Mouse (Mus musculus): ENCODE results near the gene Fli1. TPM values are rescaled to one million over a fixed set of nuclear protein-coding genes. Genes with fewer than 3 reads are reported as not detected.

The Fli1 gene
- polyA plus RNA-seq, 1 experiment from 2014 or later, result 8.7 TPM

- Histone ChIP-seq H3K4me2 (no peak overlapping the region), H3K36me3 (no peaks in the 10 kb centered on the region), H3K27me3 (no peaks in the 10 kb centered on the region), H3K9ac (no peak overlapping the region), H3K4me1 (replicated peaks) (no peaks in the 10 kb centered on the region), H3K27ac (replicated peaks) (0 out of 2 replicates have a peak overlapping the region, but pooled peaks have one; percentile 15), H3K4me3 (no peak overlapping the region), H3K9me3 (no peaks in the 10 kb centered on the region)
- no peak for ATAC-seq (ENCODE audit: low FRiP score, low read depth)
- WGBS, result 69% methylated on average over 22 of the region's 22 CpGs
Observed at GRCm38 (mm10) chr9:32519101-32520051, 23.3 kb downstream of the Fli1 start.

GRCm38 (mm10) chr9:32518351-32519075 lies 24.1 kb downstream of the Fli1 start:
- Histone ChIP-seq H3K4me1 (replicated peaks) (no peaks in the 10 kb centered on the region), H3K9ac (no peak overlapping the region), H3K27me3 (no peaks in the 10 kb centered on the region), H3K4me2 (no peak overlapping the region), H3K4me3 (no peak overlapping the region), H3K9me3 (no peaks in the 10 kb centered on the region), H3K27ac (replicated peaks) (no peak overlapping the region), H3K36me3 (no peaks in the 10 kb centered on the region)
- WGBS, result 79% methylated on average over 13 of the region's 13 CpGs
- ATAC-seq (ENCODE audit: low FRiP score, low read depth), result no peak

GRCm38 (mm10) chr9:32516691-32517090 lies 26.0 kb downstream of the Fli1 start:
- WGBS, result 71% methylated on average over 9 of the region's 9 CpGs

GRCm38 (mm10) chr9:32515894-32516686 lies 26.6 kb downstream of the Fli1 start:
- no peaks in the 10 kb centered on the region for H3K4me1 ChIP-seq (replicated peaks)
- H3K4me3 ChIP-seq, result no peak overlapping the region
- no peak for ATAC-seq (ENCODE audit: low FRiP score, low read depth)
- WGBS, result 81% methylated on average over 10 of the region's 10 CpGs
- H3K4me2 ChIP-seq, result no peak overlapping the region
- H3K9ac ChIP-seq, result no peak overlapping the region
- H3K27ac ChIP-seq (replicated peaks), result no peak overlapping the region
- H3K36me3 ChIP-seq, result no peaks in the 10 kb centered on the region
- H3K9me3 ChIP-seq, result no peaks in the 10 kb centered on the region
- H3K27me3 ChIP-seq, result no peaks in the 10 kb centered on the region

More at GRCm38 (mm10) chr9:32516691-32517090, 26.0 kb downstream of the Fli1 start:
- H3K4me2 ChIP-seq, result no peak overlapping the region
- H3K9ac ChIP-seq, result no peak overlapping the region
- H3K9me3 ChIP-seq, result no peaks in the 10 kb centered on the region
- H3K4me3 ChIP-seq, result no peak overlapping the region
- no peak for ATAC-seq (ENCODE audit: low FRiP score, low read depth)
- H3K27me3 ChIP-seq, result no peaks in the 10 kb centered on the region
- no peak overlapping the region for H3K27ac ChIP-seq (replicated peaks)
- no peaks in the 10 kb centered on the region for H3K36me3 ChIP-seq
- H3K4me1 ChIP-seq (replicated peaks), result no peaks in the 10 kb centered on the region

GRCm38 (mm10) chr9:32514406-32515058 lies 28.1 kb downstream of the Fli1 start:
- WGBS, result 74% methylated on average over 6 of the region's 6 CpGs
- no peak overlapping the region for H3K4me2 ChIP-seq
- ATAC-seq (ENCODE audit: low FRiP score, low read depth), result no peak

GRCm38 (mm10) chr9:32513471-32513870 lies 29.2 kb downstream of the Fli1 start:
- Histone ChIP-seq H3K9me3 (no peaks in the 10 kb centered on the region), H3K27ac (replicated peaks) (no peak overlapping the region), H3K4me1 (replicated peaks) (no peaks in the 10 kb centered on the region), H3K4me3 (no peak overlapping the region), H3K4me2 (no peak overlapping the region), H3K36me3 (no peaks in the 10 kb centered on the region), H3K27me3 (no peaks in the 10 kb centered on the region), H3K9ac (no peak overlapping the region)
- no peak for ATAC-seq (ENCODE audit: low FRiP score, low read depth)
- 79% methylated on average over 2 of the region's 2 CpGs for WGBS

More at GRCm38 (mm10) chr9:32514406-32515058, 28.1 kb downstream of the Fli1 start:
- Histone ChIP-seq H3K9ac (no peak overlapping the region), H3K9me3 (no peaks in the 10 kb centered on the region), H3K36me3 (no peaks in the 10 kb centered on the region), H3K27ac (replicated peaks) (no peak overlapping the region), H3K27me3 (no peaks in the 10 kb centered on the region), H3K4me3 (no peak overlapping the region), H3K4me1 (replicated peaks) (no peaks in the 10 kb centered on the region)

- 90% methylated on average over 7 of the region's 7 CpGs for WGBS
Observed at GRCm38 (mm10) chr9:32510454-32511263, 32.0 kb downstream of the Fli1 start.

GRCm38 (mm10) chr9:32509706-32510156 lies 32.9 kb downstream of the Fli1 start:
- Histone ChIP-seq H3K36me3 (no peaks in the 10 kb centered on the region), H3K4me3 (no peak overlapping the region), H3K4me1 (replicated peaks) (no peaks in the 10 kb centered on the region), H3K27me3 (no peaks in the 10 kb centered on the region), H3K27ac (replicated peaks) (no peak overlapping the region), H3K9me3 (no peaks in the 10 kb centered on the region), H3K9ac (no peak overlapping the region), H3K4me2 (no peak overlapping the region)
- ATAC-seq (ENCODE audit: low FRiP score, low read depth), result no peak
- WGBS, result 82% methylated on average over 7 of the region's 7 CpGs

More at GRCm38 (mm10) chr9:32510454-32511263, 32.0 kb downstream of the Fli1 start:
- Histone ChIP-seq H3K9ac (no peak overlapping the region), H3K27ac (replicated peaks) (no peak overlapping the region), H3K27me3 (no peaks in the 10 kb centered on the region), H3K9me3 (no peaks in the 10 kb centered on the region), H3K4me3 (no peak overlapping the region), H3K36me3 (no peaks in the 10 kb centered on the region), H3K4me1 (replicated peaks) (no peaks in the 10 kb centered on the region), H3K4me2 (no peak overlapping the region)
- ATAC-seq (ENCODE audit: low FRiP score, low read depth), result no peak

GRCm38 (mm10) chr9:32508648-32509047 lies 34.0 kb downstream of the Fli1 start:
- Histone ChIP-seq H3K36me3 (no peaks in the 10 kb centered on the region), H3K9ac (no peak overlapping the region), H3K4me2 (no peak overlapping the region), H3K4me1 (replicated peaks) (no peaks in the 10 kb centered on the region), H3K9me3 (no peaks in the 10 kb centered on the region), H3K4me3 (no peak overlapping the region), H3K27ac (replicated peaks) (no peak overlapping the region), H3K27me3 (no peaks in the 10 kb centered on the region)
- no peak for ATAC-seq (ENCODE audit: low FRiP score, low read depth)
- 86% methylated on average over 2 of the region's 2 CpGs for WGBS

GRCm38 (mm10) chr9:32508118-32508517 lies 34.5 kb downstream of the Fli1 start:
- 76% methylated on average over 8 of the region's 8 CpGs for WGBS
- H3K9ac ChIP-seq, result no peak overlapping the region
- no peak for ATAC-seq (ENCODE audit: low FRiP score, low read depth)
- no peaks in the 10 kb centered on the region for H3K9me3 ChIP-seq
- no peak overlapping the region for H3K4me3 ChIP-seq
- no peaks in the 10 kb centered on the region for H3K4me1 ChIP-seq (replicated peaks)
- H3K4me2 ChIP-seq, result no peak overlapping the region
- H3K27me3 ChIP-seq, result no peaks in the 10 kb centered on the region
- no peaks in the 10 kb centered on the region for H3K36me3 ChIP-seq
- H3K27ac ChIP-seq (replicated peaks), result no peak overlapping the region
